Mouse (Mus musculus) 3T3-L1 (cell line): ENCODE measurements at regions not wholly inside any gene's neighbourhood (a gene's known extent, or its start where the extent isn't known, plus 50 kb on each side); places are given as distances from the start of the nearest gene placed in this dataset.

ENCODE experiments used
- DNase-seq: peaks from one replicate; pipeline ENCODE4 v3.0.0-alpha.2; 2015; ENCODE audit warnings: low read depth, low spot score

DNA sequence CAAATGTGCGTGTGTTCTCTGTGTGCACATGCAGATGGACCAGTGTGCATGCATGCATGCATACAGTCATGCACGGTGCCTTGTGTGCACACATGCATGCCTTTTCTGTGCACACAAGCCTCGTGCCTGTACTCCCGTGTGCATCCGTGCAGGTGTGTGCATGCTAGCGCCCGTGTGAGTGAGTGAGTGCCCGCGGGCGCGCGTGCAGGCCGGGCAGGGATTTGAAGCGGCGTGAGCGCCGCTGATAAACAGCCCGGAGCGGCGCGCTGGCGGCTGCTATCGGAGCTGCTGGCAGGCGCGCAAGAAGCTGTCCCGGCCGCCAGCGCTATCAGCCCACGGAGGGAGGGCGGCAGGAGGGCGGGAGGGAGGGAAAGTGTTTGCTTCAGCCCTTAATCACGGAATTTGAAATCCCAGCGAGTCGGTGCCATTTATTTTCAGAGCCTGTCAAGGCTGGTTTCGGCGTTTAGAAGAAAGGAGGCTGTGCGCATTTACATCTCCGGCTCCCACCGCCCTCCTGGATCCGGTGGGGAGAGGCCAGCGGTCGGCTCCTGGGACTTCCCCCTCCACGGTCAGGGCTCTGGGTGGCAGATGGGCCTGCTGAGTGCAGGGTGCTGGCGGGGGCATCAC is 82.1 kb downstream of the Cstad start:
- peak; percentile 52 for DNase-seq

DNA sequence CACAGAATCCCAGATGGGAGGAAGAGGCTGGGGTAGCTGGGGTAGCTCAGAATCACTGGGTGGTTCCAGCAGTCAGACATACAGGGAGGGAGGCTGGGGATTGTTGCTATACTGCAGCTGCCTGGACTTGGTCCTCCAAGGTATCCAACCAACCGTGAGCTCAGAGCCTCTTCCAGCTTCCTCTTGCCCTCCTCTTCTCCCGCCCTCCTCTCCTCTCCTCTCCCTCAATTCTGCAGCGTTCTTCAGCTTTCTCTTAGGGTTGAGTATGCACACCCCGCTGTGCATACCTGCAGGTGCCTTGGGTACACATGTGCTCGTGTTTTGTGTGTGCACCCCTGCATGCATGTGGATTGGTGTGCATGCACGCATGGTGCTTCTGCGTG is 81.6 kb downstream of the Cstad start:
- DNase-seq = no peak

DNA sequence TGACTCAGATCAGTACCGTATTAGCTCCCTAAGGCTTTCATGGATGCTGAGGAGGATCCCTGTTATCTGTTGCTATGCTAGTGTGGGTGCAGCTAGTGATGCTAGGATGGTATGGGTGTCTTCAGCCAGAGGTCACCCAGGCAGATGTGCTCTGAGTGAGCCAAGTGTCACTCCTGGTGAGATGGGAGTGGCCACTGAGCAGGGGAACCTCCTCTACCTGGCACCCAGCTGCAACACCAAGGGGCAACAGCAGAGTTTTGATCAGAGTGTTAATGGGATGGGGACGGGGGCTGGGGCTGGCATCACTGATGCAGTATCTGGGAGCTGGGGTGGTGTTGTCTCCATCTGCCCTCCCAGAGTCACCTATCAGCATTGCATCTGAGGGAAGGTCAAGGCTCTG is 81.0 kb downstream of the Cstad start:
- no peak for DNase-seq

DNA sequence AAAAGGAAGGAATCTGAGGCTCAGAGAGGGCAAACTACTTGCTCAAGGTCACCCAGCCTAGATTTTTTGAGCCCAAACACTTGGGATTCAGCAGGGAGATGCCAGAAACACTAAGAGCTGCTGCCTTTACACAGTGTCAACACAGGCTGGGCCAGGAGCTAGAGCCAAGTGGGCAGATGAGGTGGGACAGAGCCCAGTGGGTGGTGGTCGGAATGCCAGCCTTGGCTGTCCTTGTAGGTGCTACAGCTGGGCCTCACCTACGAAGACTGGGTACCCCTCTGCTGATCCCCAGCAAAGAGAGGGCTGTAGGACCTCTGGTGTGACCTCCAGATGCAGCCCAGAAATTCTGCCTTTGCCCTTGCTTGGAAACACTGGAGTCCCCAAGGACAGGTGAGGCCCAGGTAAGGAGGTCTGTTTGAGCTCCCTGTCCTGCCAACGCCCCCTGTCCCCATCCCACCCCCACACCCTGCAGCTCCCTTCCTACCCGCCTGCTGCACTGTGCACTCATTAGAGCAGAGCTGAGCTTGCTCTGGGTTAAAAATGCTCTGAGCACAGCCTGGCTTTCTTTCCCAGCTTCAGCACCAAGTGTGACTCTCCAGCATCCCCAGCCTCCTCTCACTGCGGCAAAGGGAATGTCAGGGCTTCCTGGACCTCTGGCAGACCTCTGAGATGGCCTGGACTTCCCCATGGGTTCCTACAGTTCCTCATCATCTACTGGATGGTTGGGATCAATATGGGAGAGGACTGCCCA is 76.2 kb downstream of the Cstad start:
- no peak for DNase-seq

DNA sequence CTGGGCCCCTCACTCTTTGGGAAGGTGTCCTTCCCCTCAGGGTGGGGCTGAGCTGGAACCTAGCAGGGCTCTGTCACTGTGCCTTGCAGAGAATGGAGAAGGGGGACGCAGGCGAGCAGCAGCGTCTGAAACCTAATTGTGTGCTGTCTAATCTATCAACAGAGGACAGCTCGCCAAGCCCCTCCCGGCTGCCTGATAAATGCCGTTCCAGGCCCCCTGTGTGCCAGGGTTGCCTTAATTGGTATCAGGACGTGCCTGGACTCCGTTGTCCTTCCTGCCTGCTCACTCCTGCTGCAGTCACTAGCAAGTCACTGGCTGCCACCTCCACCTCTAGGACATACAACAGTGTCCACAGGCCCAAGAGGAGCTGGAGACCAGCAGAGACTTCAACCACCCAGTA is 72.6 kb downstream of the Cstad start:
- no peak for DNase-seq

DNA sequence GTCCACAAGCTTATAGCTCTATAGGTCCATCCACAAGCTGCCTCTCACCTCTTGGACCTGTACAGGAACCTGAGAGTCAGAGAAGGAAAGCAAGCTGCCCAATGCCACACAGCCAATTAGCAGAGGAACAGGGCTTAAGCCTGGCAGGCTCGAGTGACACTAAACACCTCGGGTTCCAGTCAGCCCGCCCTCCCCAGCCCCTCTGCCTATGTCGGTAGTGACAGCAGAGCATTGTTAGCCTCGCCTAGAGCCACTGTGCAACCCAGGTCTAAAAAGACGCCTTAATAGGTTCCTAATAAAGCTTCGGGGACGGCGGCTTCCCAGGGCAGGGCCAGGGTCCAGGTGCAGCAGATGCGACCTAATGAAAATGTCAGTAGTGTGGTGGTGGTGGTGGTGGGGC is 66.3 kb downstream of the Cstad start:
- DNase-seq = no peak

DNA sequence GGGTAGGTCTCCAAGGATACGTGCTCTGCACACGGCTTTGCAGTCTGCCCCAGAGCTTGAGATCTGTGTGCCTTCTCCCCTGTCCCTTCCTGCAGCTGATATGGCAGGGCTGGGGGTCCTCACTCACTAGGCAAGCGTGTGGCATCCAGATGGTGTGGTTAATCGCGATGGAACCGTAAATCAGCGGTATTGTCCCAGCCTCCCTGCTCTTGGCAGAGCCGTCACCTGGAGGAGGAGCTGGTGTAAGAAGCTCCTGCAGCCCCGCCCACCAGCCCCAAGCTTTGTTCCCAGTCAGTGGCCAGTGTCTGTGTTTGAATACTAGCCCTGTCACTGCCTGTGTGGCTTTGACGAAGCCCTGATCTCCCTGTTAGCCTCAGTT is 65.8 kb downstream of the Cstad start:
- DNase-seq = no peak

DNA sequence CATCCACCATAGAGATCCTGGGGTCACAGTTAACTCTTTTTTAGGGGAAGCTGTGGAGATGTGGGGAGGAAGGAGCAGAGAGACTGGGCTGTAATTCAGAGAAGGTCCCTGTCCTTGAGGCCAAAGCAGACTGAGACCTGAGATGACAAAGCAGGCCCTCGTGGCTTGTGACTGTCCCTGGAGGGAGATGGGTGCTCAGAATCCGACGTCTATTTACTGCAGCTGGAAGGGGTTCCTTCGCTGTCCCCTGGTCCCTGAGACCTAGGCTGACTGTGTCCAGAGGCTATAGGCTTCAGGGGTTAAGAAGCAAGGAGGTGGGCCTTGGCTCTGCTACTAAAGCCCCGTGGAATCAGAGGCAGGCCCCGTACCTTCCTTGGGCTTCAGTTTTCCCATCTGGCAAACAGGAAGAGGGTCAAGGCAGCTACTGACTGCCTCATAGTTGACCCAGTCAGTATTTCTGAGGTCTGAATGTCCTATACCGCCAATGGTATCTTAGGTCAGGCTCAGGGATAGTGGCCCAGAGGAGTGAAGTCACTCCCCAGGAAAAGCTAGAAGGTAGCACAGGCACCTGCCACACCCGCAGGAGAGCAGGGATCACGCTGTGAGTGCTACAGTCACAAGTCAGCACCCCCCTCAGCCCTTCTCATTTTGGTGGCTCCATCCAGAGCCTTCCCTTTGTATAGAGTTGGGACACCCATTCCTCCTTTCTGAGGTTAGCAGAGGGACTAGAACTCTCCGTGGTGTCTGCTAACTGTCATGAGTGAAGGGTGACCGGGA is 65.2 kb downstream of the Cstad start:
- no peak for DNase-seq

DNA sequence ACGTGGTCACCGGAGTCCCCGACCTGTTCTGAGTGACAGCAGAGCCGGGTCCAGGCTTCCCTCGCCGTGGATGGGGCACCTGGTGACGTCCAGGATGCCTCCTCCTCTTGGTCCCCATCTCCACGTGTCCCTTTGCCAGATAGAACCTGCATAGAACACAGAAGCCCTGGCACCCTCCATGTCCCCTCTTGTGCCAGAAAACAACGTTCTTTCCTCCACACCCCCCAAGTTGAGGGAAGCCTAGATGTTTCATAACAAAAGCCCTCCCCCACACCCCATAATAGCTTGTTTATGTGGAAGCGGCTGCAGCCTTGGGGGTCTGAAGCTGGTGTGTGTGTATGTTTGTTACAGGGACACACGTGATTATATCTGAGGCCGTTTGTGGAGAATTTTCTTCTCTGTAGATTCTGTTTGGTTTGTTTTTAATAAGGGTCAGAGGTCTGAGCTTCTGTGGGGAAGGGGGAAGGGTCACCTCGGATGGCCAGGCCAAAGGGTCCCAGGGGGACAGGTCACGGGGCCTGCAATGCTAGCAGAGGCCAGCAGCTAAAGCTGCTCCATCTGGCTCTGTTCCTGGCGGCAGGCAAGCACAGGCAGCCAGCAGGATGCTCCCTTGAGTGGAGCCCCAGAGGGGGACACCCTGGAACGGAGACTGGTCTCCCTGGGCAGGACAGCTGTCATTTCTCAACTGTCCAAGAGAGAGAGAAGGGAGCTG is 64.2 kb downstream of the Cstad start:
- DNase-seq = peak; percentile 58
